Mouse (Mus musculus): ENCODE data around the gene Erlin1.

Gene Erlin1

DNA sequence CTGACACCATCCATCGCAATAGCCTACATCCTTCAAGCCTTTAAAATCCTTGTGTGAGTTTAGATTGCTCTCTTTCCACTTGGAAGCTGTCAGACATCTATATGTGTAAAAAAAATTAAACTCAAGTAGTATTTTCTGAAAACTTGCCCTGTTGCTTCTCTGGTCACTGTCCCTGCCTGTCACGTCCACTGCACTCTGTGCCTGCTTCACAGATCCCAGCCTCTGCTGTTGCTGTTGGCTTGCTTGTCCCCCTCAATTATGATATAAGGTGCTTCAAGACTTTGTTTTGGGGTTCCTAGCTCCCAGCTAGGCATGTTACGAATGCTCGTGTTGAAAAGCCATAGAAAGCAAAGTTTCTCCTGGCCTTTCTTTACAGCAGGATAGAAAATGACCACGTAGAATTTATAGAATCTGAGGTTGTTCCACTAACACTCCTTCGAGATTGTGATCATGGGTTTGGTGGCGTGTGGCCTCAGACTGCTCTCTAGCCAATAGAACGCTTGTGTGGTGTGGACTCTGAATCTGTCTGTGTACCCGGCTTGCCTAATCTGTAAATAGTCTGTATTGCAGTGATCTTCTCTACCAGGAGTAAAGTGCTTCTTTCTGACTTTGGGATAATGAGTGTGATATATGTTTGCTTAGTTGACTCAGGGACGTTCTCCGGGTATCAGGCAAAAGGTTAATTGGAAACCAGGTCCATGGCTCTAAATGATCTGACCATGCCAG, 70.6 kb downstream of the Erlin1 start:
- DNase-seq (ENCODE audit: low read depth) = no peak

DNA sequence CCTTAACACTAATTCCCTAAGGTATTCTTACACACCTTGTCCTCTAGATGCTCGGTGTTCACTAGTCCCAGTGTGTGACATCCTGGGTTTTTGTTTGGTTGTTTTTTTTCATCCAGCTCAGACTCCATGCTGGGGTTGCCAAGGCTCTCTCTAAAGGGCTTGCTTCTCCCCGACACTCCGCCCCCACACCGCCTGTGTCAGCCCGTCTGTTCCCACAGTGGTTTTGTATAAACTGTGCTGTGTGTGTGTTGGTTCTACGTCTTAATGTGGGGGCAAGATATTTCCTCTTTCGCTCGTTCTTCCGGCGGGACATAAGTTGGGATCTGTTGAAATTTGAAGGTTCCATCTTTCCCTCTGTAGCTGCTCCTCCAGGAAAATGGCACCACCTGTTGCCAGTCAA, 71.5 kb downstream of the Erlin1 start:
- DNase-seq (ENCODE audit: low read depth) = no peak

DNA sequence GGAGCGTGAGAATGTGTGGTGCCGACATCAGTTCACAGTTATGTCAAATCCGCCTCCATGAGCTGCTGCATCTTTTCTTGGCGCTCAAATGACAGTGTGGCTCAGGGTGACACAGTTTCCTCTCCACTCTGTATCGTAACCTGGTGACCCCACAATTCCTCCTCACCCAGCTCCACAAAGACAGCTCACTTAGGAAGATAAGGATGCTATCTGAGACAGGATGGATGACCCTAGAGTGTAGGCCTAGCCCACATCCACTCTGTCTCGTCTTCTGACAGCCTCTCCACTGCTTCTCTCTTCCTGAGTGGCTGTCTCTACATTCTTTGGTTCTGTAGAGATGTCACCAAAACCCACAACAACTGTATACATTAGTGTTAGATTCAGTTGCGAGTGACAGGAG, 74.2 kb downstream of the Erlin1 start:
- DNase-seq (ENCODE audit: low read depth) = no peak

DNA sequence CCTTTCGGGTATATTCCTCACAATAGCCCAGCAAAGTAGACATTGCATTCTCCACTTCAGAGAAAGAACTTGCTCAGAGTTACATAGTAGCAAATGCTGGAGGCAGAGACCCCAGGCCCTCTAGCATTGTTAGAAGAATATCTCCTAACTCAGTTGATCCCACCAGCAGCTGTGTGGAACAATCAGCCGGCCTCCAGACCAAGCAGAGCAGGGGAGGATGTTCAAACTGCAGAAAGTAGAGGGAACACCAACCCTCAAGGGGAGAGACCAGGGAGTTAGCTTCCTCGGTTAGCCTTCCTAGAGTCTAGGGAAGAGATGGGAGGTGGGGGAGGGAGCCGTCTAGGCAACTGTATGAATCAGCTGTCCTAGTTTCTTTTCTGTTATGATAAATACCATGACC, 77.1 kb downstream of the Erlin1 start:
- DNase-seq (ENCODE audit: low read depth) = no peak

DNA sequence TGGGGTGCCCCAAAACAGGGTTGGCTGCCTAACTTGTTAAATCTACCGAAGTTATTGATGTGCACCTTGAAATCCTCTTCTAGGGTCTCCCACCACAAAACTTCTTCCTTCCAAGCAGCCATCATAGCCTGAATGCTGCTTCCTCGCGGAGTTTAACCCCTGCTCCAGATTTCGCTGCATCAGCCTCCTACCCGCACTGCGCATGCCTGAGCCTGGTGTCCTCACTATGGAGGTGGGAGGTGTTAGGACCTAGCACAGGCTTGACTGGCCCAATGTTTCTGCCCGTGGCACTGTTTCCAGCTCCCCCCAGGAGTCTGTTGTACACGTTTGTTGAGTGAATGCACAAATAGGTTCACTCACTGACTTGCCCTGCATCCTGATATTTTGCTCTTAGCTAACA, 79.2 kb downstream of the Erlin1 start:
- no peak for DNase-seq (ENCODE audit: low read depth)

DNA sequence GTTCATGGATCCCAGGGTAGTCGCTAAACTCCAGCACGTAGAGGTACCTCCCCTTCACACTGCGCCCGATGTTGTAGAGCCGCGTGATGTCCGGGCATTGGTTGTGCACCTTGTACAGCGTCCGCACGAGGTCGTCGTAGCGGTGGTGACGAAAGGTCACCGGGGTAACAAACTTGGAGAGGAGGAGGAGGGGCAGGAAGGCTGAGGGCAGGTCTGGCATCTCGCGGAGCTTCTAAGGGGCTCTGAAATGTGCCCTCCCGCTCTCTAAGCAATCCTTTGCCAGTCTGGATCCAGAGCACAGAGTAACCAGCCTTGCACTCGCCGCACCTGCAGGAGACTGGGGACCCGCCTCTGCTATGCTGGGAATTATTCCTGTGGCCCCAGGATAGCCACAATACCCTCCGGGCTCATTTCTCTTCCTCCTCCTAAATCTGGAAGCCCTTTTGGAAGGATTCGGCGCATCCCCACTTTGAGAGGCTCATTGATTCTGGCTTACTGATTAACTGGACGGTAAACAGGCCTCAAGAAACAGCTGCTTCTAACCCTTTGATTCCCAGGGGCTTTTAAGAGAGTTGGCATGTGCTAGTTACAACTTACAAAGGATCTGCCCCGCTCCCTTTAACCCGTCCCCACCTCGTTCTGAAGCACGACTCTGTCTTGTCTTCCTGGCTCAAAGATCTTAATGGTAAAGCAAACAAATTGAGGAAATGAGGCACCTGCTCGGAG, 83.4 kb downstream of the Erlin1 start, which contains the start of gene Cpn1:
Cpn1 (minus strand) TSS at position 488 of the 726 bp plus-strand sequence.
- DNase-seq (ENCODE audit: low read depth) = no peak

All from naive thymus-derived CD4-positive, alpha-beta T cell, adult 2 months (primary cell).